Mouse (Mus musculus): Measurements from ENCODE around the gene Frmd4b. TPM values are rescaled to one million over a fixed set of nuclear protein-coding genes. Genes with fewer than 3 reads are reported as not detected.

Gene Frmd4b
- total RNA-seq, 1 experiment: 2.1 TPM

DNA sequence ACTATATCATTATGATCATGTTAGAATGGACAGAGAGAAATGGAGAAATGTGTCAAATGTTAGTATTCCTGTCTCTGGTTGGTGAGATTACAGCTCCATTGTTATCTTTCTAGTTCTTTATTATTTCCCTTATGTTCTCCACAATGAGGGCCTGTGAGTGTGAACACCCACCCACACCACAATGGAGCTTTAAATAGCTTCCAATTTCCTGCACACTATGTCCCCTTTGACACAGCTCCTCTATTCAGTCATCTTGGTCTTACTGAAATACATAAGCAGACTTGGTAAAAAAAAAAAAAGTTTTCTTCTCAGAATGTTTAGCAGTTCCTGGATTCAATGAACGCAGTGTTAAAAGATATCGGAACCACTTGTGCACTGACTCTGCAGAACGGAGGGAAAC lies 326.7 kb downstream of the Frmd4b start:
- DNase-seq (ENCODE audit: low read depth, low spot score): no peak
- no peaks in the 10 kb centered on the region for H3K36me3 ChIP-seq (ENCODE audit: control insufficient read depth, insufficient read depth, low read length, poor library complexity, severe bottlenecking)

DNA sequence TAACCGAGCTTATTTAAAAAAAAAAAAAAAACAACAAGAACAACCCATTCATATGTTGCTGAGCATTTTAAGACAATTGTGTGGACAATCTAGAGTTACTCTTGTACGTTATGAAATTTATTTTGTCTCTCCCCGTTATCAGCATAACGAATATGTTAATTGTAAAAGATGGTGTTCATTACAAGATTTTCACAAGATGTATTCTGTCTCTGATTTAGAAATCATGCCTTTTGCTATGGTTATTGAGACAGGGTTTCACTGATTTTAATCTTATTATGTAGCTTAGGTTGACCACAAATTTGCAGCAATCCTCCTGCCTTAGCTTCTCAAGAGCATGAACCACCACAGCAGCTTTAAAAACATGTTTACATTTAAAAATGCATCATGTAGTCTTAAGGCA lies 327.5 kb downstream of the Frmd4b start:
- Histone ChIP-seq H3K4me1 (ENCODE audit: control insufficient read depth in 2 of 2, insufficient read depth in 2 of 2, low read length in 2 of 2, poor library complexity in 1 of 2) (no peaks in the 10 kb centered on the region), H3K36me3 (ENCODE audit: control insufficient read depth, insufficient read depth, low read length, poor library complexity, severe bottlenecking) (no peaks in the 10 kb centered on the region), H3K4me3 (ENCODE audit: insufficient read depth in 1 of 2, low read depth in 1 of 2, low read length in 2 of 2, poor library complexity in 1 of 2, severe bottlenecking in 1 of 2) (no peak overlapping the region), H3K9ac (ENCODE audit: insufficient read depth, low read depth, low read length, poor library complexity, severe bottlenecking) (no peak overlapping the region), H3K27ac (ENCODE audit: insufficient read depth, low read depth, low read length, poor library complexity, severe bottlenecking) (no peak overlapping the region), H3K9me3 (ENCODE audit: control insufficient read depth, insufficient read depth, low read depth, low read length) (no peaks in the 10 kb centered on the region)
- no peak for TF ChIP-seq ZC3H11A (IDR thresholded peaks at IDR 0.05; ENCODE audit: borderline replicate concordance, low read depth, low read length)
- DNase-seq (ENCODE audit: low read depth, low spot score): no peak
- in situ Hi-C loops (cut with MboI; ENCODE audit: low sequenced_read_pairs in 2 of 2, unreplicated experiment in 2 of 2): no loop called here

More for the DNA sequence above, 326.7 kb downstream of the Frmd4b start:
- Histone ChIP-seq H3K27ac (ENCODE audit: insufficient read depth, low read depth, low read length, poor library complexity, severe bottlenecking) (no peak overlapping the region), H3K9ac (ENCODE audit: insufficient read depth, low read depth, low read length, poor library complexity, severe bottlenecking) (no peak overlapping the region), H3K9me3 (ENCODE audit: control insufficient read depth, insufficient read depth, low read depth, low read length) (no peaks in the 10 kb centered on the region), H3K4me3 (ENCODE audit: insufficient read depth in 1 of 2, low read depth in 1 of 2, low read length in 2 of 2, poor library complexity in 1 of 2, severe bottlenecking in 1 of 2) (no peak overlapping the region), H3K4me1 (ENCODE audit: control insufficient read depth in 2 of 2, insufficient read depth in 2 of 2, low read length in 2 of 2, poor library complexity in 1 of 2) (no peaks in the 10 kb centered on the region)
- TF ChIP-seq ZC3H11A (IDR thresholded peaks at IDR 0.05; ENCODE audit: borderline replicate concordance, low read depth, low read length) (no peak), HCFC1 (IDR thresholded peaks at IDR 0.05; ENCODE audit: borderline replicate concordance, insufficient read depth, low read length) (no peak), ZNF384 (IDR thresholded peaks at IDR 0.05; ENCODE audit: low read depth, low read length) (no peak), MAFK (IDR thresholded peaks at IDR 0.05; ENCODE audit: insufficient read depth, low read depth, low read length) (no peak), CHD2 (IDR thresholded peaks at IDR 0.05; ENCODE audit: low read depth, low read length) (no peak)
- in situ Hi-C loops (cut with MboI; ENCODE audit: low sequenced_read_pairs in 2 of 2, unreplicated experiment in 2 of 2): no loop called here

DNA sequence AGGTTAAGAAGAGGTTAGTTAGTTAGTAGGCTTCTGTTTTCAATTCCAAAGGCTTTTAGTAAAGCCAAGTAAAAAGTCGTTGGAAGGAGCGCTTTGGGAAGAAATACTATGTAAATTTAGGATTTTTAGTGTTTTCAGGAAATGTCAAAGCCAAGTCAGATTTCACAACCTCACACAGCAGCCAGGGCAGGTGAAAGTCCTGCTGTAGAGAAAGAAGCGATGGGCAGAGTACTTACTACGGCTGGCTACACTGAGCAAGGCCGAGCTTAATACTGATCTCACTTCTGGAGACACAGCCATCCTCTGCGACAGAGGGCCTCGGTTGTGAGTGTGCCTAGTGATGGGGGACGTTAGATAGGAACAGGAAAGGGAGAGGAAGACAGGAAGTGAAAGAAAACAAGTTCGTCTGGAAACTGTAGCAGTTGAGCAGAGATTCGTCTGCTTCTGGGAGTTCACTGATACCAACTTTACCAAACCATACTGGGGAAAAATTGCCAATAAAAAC lies 328.0 kb downstream of the Frmd4b start:
- Histone ChIP-seq H3K9me3 (ENCODE audit: control insufficient read depth, insufficient read depth, low read depth, low read length) (no peaks in the 10 kb centered on the region), H3K36me3 (ENCODE audit: control insufficient read depth, insufficient read depth, low read length, poor library complexity, severe bottlenecking) (no peaks in the 10 kb centered on the region), H3K4me3 (ENCODE audit: insufficient read depth in 1 of 2, low read depth in 1 of 2, low read length in 2 of 2, poor library complexity in 1 of 2, severe bottlenecking in 1 of 2) (no peak overlapping the region), H3K9ac (ENCODE audit: insufficient read depth, low read depth, low read length, poor library complexity, severe bottlenecking) (no peak overlapping the region), H3K4me1 (ENCODE audit: control insufficient read depth in 2 of 2, insufficient read depth in 2 of 2, low read length in 2 of 2, poor library complexity in 1 of 2) (no peaks in the 10 kb centered on the region), H3K27ac (ENCODE audit: insufficient read depth, low read depth, low read length, poor library complexity, severe bottlenecking) (no peak overlapping the region)
- TF ChIP-seq CHD2 (IDR thresholded peaks at IDR 0.05; ENCODE audit: low read depth, low read length): no peak
- no peak for TF ChIP-seq MAFK (IDR thresholded peaks at IDR 0.05; ENCODE audit: insufficient read depth, low read depth, low read length)
- TF ChIP-seq HCFC1 (IDR thresholded peaks at IDR 0.05; ENCODE audit: borderline replicate concordance, insufficient read depth, low read length): no peak
- TF ChIP-seq ZNF384 (IDR thresholded peaks at IDR 0.05; ENCODE audit: low read depth, low read length): no peak
- no peak for TF ChIP-seq ZC3H11A (IDR thresholded peaks at IDR 0.05; ENCODE audit: borderline replicate concordance, low read depth, low read length)
- in situ Hi-C loops (cut with MboI; ENCODE audit: low sequenced_read_pairs in 2 of 2, unreplicated experiment in 2 of 2): no loop called here
- DNase-seq (ENCODE audit: low read depth, low spot score): no peak

DNA sequence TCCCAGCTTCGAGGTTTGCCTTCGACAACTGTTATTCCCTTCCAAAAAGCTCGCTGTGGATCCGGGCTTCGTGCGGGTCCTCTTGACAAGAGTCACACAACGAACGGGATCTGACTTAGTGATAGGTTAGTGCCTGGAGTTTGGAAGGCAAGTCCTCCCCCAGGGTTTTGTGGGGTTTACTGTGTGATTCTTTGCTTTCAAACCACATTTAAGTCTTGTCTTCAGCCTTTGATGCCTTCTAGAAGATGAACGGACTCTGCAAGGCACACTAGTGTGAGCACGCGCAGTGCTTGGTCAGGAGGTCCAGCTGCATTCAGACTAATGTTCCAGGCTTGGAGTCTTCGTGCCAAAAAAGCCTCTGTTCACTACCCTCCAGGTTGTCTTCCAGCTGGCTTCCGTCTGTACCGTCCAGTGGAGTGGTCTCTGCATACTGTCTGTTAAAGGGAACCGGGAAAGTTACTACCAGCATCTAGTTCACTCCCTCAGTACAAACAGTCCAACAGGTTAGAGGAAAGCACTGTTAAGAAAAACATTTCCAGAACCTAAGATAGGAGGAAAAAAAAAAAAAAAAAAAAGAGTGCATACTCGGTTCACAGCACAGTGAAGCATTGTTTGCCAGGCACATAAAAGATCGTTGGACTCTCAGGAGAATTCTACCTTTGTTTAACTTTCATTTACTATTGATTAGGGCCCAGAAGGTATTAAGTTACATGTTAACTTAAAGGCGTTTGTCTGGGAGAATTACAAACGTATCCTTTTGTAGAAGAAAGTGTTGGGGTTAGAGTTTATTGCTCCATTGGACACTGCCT lies 329.1 kb downstream of the Frmd4b start:
- DNase-seq (ENCODE audit: low read depth, low spot score): no peak
- in situ Hi-C loops (cut with MboI; ENCODE audit: low sequenced_read_pairs in 2 of 2, unreplicated experiment in 2 of 2): no loop called here
- H3K9ac ChIP-seq (ENCODE audit: insufficient read depth, low read depth, low read length, poor library complexity, severe bottlenecking): no peak overlapping the region
- H3K4me1 ChIP-seq (ENCODE audit: control insufficient read depth in 2 of 2, insufficient read depth in 2 of 2, low read length in 2 of 2, poor library complexity in 1 of 2): no peaks in the 10 kb centered on the region
- no peak overlapping the region for H3K27ac ChIP-seq (ENCODE audit: insufficient read depth, low read depth, low read length, poor library complexity, severe bottlenecking)
- TF ChIP-seq MAFK (IDR thresholded peaks at IDR 0.05; ENCODE audit: insufficient read depth, low read depth, low read length) (no peak), ZNF384 (IDR thresholded peaks at IDR 0.05; ENCODE audit: low read depth, low read length) (no peak), ZC3H11A (IDR thresholded peaks at IDR 0.05; ENCODE audit: borderline replicate concordance, low read depth, low read length) (no peak), CHD2 (IDR thresholded peaks at IDR 0.05; ENCODE audit: low read depth, low read length) (no peak), HCFC1 (IDR thresholded peaks at IDR 0.05; ENCODE audit: borderline replicate concordance, insufficient read depth, low read length) (no peak)
- no peak overlapping the region for H3K4me3 ChIP-seq (ENCODE audit: insufficient read depth in 1 of 2, low read depth in 1 of 2, low read length in 2 of 2, poor library complexity in 1 of 2, severe bottlenecking in 1 of 2)
- H3K9me3 ChIP-seq (ENCODE audit: control insufficient read depth, insufficient read depth, low read depth, low read length): no peaks in the 10 kb centered on the region
- no peaks in the 10 kb centered on the region for H3K36me3 ChIP-seq (ENCODE audit: control insufficient read depth, insufficient read depth, low read length, poor library complexity, severe bottlenecking)
